Comparison of ENCODE assay signal across 18 mouse cellular contexts in genomic region chr5:24265431-24265830, GRCm38 (mm10).
DNase-seq lines count a peak whose midpoint lies in the region; ATAC-seq and TF ChIP-seq lines count a peak whose summit lies in the region.
"Had no signal": no experiment of that assay in that cellular context is flagged by ENCODE, and none has a peak within 500 bp of the region (broad histone marks: within the 10 kb centered on the region; RNA-seq: fewer than 3 reads in every experiment).

No protein-coding gene starts in this region.

- intact Hi-C loops in heart, postnatal 14 days (cut with DNase I) = no loop called here

- no peaks in the 10 kb centered on the region for H3K9me3 ChIP-seq in heart, embryonic 12.5 days (replicated peaks)
- H3K9me3 ChIP-seq: limb, embryonic 12.5 days; liver, embryonic 15.5 days; midbrain, embryonic 13.5 days had no signal

- no peak overlapping the region for H3K9ac ChIP-seq in heart, embryonic 12.5 days
- H3K9ac ChIP-seq: limb, embryonic 12.5 days; liver, embryonic 15.5 days; midbrain, embryonic 13.5 days had no signal

- WGBS in heart, embryonic 12.5 days = 76% methylated on average over 3 of the region's 3 CpGs
- 95% methylated on average over 3 of the region's 3 CpGs for WGBS in thymus, adult 2 months

- TF ChIP-seq CTCF in thymus, adult 2 months (IDR thresholded peaks at IDR 0.05; ENCODE audit: borderline replicate concordance, control insufficient read depth, extremely low read depth, insufficient read depth, low read length, poor library complexity) = 0 out of 2 replicates have a peak, but pooled peaks have one; percentile 9

- no peak for ATAC-seq in heart, embryonic 12.5 days (ENCODE audit: insufficient number of reproducible peaks, low FRiP score)
- ATAC-seq in activated CD4-positive, CD25-positive, alpha-beta regulatory T cell, adult 4 months = no peak
- ATAC-seq: midbrain, embryonic 13.5 days had no signal

- no peaks in the 10 kb centered on the region for H3K27me3 ChIP-seq in heart, embryonic 12.5 days (replicated peaks)
- H3K27me3 ChIP-seq in thymus, adult 2 months (ENCODE audit: control insufficient read depth, insufficient read depth, low read length) = no peaks in the 10 kb centered on the region
- H3K27me3 ChIP-seq: midbrain, embryonic 13.5 days; Patski had no signal

- no peak for DNase-seq in heart, postnatal 14 days
- DNase-seq in thymus, adult 2 months = no peak
- no peak for DNase-seq in thymus, postnatal 0 days (ENCODE audit: low spot score)
- DNase-seq in embryo, embryonic 11 days = no peak
- DNase-seq: cerebellum, adult 9-11 months; gastrocnemius, postnatal 10 days; kidney, adult 2 months; lung, postnatal 14 days; right cerebral cortex, postnatal 14 days had no signal

- H3K27ac ChIP-seq in heart, embryonic 12.5 days (ENCODE audit: poor library complexity, severe bottlenecking) = no peak overlapping the region
- no peak overlapping the region for H3K27ac ChIP-seq in thymus, adult 2 months (ENCODE audit: control insufficient read depth, insufficient read depth, low read length)
- H3K27ac ChIP-seq in brown adipose tissue, adult 24 weeks (replicated peaks; ENCODE audit: low read depth, low read length) = peak overlapping the region; percentile 87; the same call in 1 of the 2 replicates
- H3K27ac ChIP-seq: left cerebral cortex, adult 2 months; limb, embryonic 12.5 days; liver, embryonic 15.5 days had no signal

- peaks cover 31% of the 10 kb centered on the region for H3K4me1 ChIP-seq in heart, embryonic 12.5 days (replicated peaks)
- peaks cover 13% of the 10 kb centered on the region for H3K4me1 ChIP-seq in thymus, adult 2 months (replicated peaks; ENCODE audit: control insufficient read depth, insufficient read depth, low read length)
- H3K4me1 ChIP-seq in brown adipose tissue, adult 24 weeks (ENCODE audit: control insufficient read depth, insufficient read depth, insufficient read length, low read length) = no peaks in the 10 kb centered on the region
- H3K4me1 ChIP-seq: liver, embryonic 15.5 days had no signal

- peak overlapping the region; percentile 57; the same call in 1 of the 2 replicates for H3K4me2 ChIP-seq in heart, embryonic 12.5 days

- no peak for TF ChIP-seq POLR2A in thymus, adult 2 months (IDR thresholded peaks at IDR 0.05; ENCODE audit: control insufficient read depth, extremely low read depth, insufficient read depth, low read length, poor library complexity)

- no peaks in the 10 kb centered on the region for H3K36me3 ChIP-seq in heart, embryonic 12.5 days
- no peaks in the 10 kb centered on the region for H3K36me3 ChIP-seq in thymus, adult 2 months (ENCODE audit: control insufficient read depth, insufficient read depth, low read length)
- H3K36me3 ChIP-seq: limb, embryonic 12.5 days; liver, embryonic 15.5 days; midbrain, embryonic 13.5 days had no signal

- no peak overlapping the region for H3K4me3 ChIP-seq in heart, embryonic 12.5 days
- no peak overlapping the region for H3K4me3 ChIP-seq in thymus, adult 2 months (ENCODE audit: control insufficient read depth, insufficient read depth, low read length)
- H3K4me3 ChIP-seq in brown adipose tissue, adult 24 weeks (ENCODE audit: insufficient read depth, low read depth, low read length) = no peak overlapping the region
- H3K4me3 ChIP-seq: erythroblast, embryonic 14.5 days; left cerebral cortex, adult 2 months; limb, embryonic 12.5 days; midbrain, embryonic 13.5 days had no signal
